Mouse (Mus musculus): ENCODE results near the gene Gm1043. TPM values are rescaled to one million over a fixed set of nuclear protein-coding genes. Genes with fewer than 3 reads are reported as not detected.

The Gm1043 gene
- polyA plus RNA-seq, 1 experiment from 2014 or later: not detected

- no peak overlapping the region for H3K4me3 ChIP-seq
- DNase-seq (ENCODE audit: extremely low spot score, low spot score): no peak
- no peaks in the 10 kb centered on the region for H3K36me3 ChIP-seq (replicated peaks)
- no peaks in the 10 kb centered on the region for H3K9me3 ChIP-seq
- peaks cover 10% of the 10 kb centered on the region for H3K4me1 ChIP-seq
- no peak overlapping the region for H3K27ac ChIP-seq
- no peaks in the 10 kb centered on the region; the same call in 1 of the 2 replicates for H3K27me3 ChIP-seq (ENCODE audit: poor library complexity, severe bottlenecking)
- WGBS: 62% methylated on average over 9 of the region's 9 CpGs
Observed at GRCm38 (mm10) chr5:37050521-37051373, 34.4 kb upstream of the Gm1043 start.

GRCm38 (mm10) chr5:37051374-37052100 is 33.6 kb upstream of the Gm1043 start:
- no peak overlapping the region for H3K27ac ChIP-seq
- H3K4me1 ChIP-seq: peaks cover 10% of the 10 kb centered on the region
- 89% methylated on average over 16 of the region's 16 CpGs for WGBS
- H3K9me3 ChIP-seq: no peaks in the 10 kb centered on the region
- H3K27me3 ChIP-seq (ENCODE audit: poor library complexity, severe bottlenecking): no peaks in the 10 kb centered on the region; the same call in 1 of the 2 replicates
- no peak for DNase-seq (ENCODE audit: extremely low spot score, low spot score)
- H3K36me3 ChIP-seq (replicated peaks): no peaks in the 10 kb centered on the region
- H3K4me3 ChIP-seq: no peak overlapping the region

GRCm38 (mm10) chr5:37052846-37053245 is 32.3 kb upstream of the Gm1043 start:
- 88% methylated on average over 5 of the region's 5 CpGs for WGBS

GRCm38 (mm10) chr5:37055789-37056188 is 29.4 kb upstream of the Gm1043 start:
- Histone ChIP-seq H3K36me3 (replicated peaks) (no peaks in the 10 kb centered on the region), H3K27ac (no peak overlapping the region), H3K4me1 (peaks cover 3% of the 10 kb centered on the region; the same call in 1 of the 2 replicates), H3K9me3 (no peaks in the 10 kb centered on the region), H3K27me3 (ENCODE audit: poor library complexity, severe bottlenecking) (no peaks in the 10 kb centered on the region), H3K4me3 (no peak overlapping the region)
- WGBS: 100% methylated on average over 1 of the region's 1 CpGs
- no peak for DNase-seq (ENCODE audit: extremely low spot score, low spot score)

More at GRCm38 (mm10) chr5:37052846-37053245, 32.3 kb upstream of the Gm1043 start:
- Histone ChIP-seq H3K4me1 (peaks cover 10% of the 10 kb centered on the region), H3K27ac (no peak overlapping the region), H3K27me3 (ENCODE audit: poor library complexity, severe bottlenecking) (no peaks in the 10 kb centered on the region), H3K36me3 (replicated peaks) (no peaks in the 10 kb centered on the region), H3K4me3 (no peak overlapping the region), H3K9me3 (no peaks in the 10 kb centered on the region)
- no peak for DNase-seq (ENCODE audit: extremely low spot score, low spot score)

GRCm38 (mm10) chr5:37056471-37056870 is 28.7 kb upstream of the Gm1043 start:
- H3K36me3 ChIP-seq (replicated peaks): no peaks in the 10 kb centered on the region
- no peak for DNase-seq (ENCODE audit: extremely low spot score, low spot score)

GRCm38 (mm10) chr5:37061612-37062011 is 23.6 kb upstream of the Gm1043 start:
- Histone ChIP-seq H3K27me3 (ENCODE audit: poor library complexity, severe bottlenecking) (no peaks in the 10 kb centered on the region), H3K36me3 (replicated peaks) (no peaks in the 10 kb centered on the region), H3K4me1 (peaks cover 14% of the 10 kb centered on the region), H3K27ac (no peak overlapping the region), H3K9me3 (no peaks in the 10 kb centered on the region), H3K4me3 (no peak overlapping the region)
- WGBS: 90% methylated on average over 8 of the region's 8 CpGs
- no peak for DNase-seq (ENCODE audit: extremely low spot score, low spot score)

More at GRCm38 (mm10) chr5:37056471-37056870, 28.7 kb upstream of the Gm1043 start:
- no peaks in the 10 kb centered on the region for H3K27me3 ChIP-seq (ENCODE audit: poor library complexity, severe bottlenecking)
- H3K4me1 ChIP-seq: no peaks in the 10 kb centered on the region
- no peak overlapping the region for H3K27ac ChIP-seq
- H3K4me3 ChIP-seq: no peak overlapping the region
- no peaks in the 10 kb centered on the region for H3K9me3 ChIP-seq
- 88% methylated on average over 3 of the region's 3 CpGs for WGBS

GRCm38 (mm10) chr5:37064454-37065449 is 20.4 kb upstream of the Gm1043 start:
- H3K9me3 ChIP-seq: no peaks in the 10 kb centered on the region

GRCm38 (mm10) chr5:37066703-37067568 is 18.2 kb upstream of the Gm1043 start:
- H3K27me3 ChIP-seq (ENCODE audit: poor library complexity, severe bottlenecking): no peaks in the 10 kb centered on the region
- H3K4me1 ChIP-seq: peaks cover 14% of the 10 kb centered on the region
- H3K27ac ChIP-seq: no peak overlapping the region
- DNase-seq (ENCODE audit: extremely low spot score, low spot score): no peak
- WGBS: 85% methylated on average over 8 of the region's 8 CpGs
- H3K4me3 ChIP-seq: no peak overlapping the region
- no peaks in the 10 kb centered on the region for H3K9me3 ChIP-seq
- no peaks in the 10 kb centered on the region for H3K36me3 ChIP-seq (replicated peaks)

More at GRCm38 (mm10) chr5:37064454-37065449, 20.4 kb upstream of the Gm1043 start:
- peak overlapping the region; percentile 22; the same call in 1 of the 2 replicates for H3K27ac ChIP-seq
- no peaks in the 10 kb centered on the region for H3K36me3 ChIP-seq (replicated peaks)
- 80% methylated on average over 13 of the region's 13 CpGs for WGBS
- DNase-seq (ENCODE audit: extremely low spot score, low spot score): no peak
- H3K4me3 ChIP-seq: no peak overlapping the region
- H3K4me1 ChIP-seq: peaks cover 14% of the 10 kb centered on the region
- H3K27me3 ChIP-seq (ENCODE audit: poor library complexity, severe bottlenecking): no peaks in the 10 kb centered on the region

- Histone ChIP-seq H3K4me3 (no peak overlapping the region), H3K9me3 (no peaks in the 10 kb centered on the region)
- 90% methylated on average over 4 of the region's 4 CpGs for WGBS
Observed at GRCm38 (mm10) chr5:37073660-37074059, 11.5 kb upstream of the Gm1043 start.

GRCm38 (mm10) chr5:37076692-37077329 is 8.4 kb upstream of the Gm1043 start:
- H3K27me3 ChIP-seq (ENCODE audit: poor library complexity, severe bottlenecking): peaks cover 20% of the 10 kb centered on the region
- 57% methylated on average over 12 of the region's 12 CpGs for WGBS
- H3K36me3 ChIP-seq (replicated peaks): no peaks in the 10 kb centered on the region
- no peak for DNase-seq (ENCODE audit: extremely low spot score, low spot score)
- H3K4me3 ChIP-seq: no peak overlapping the region
- no peak overlapping the region for H3K27ac ChIP-seq
- H3K4me1 ChIP-seq: peaks cover 11% of the 10 kb centered on the region
- H3K9me3 ChIP-seq: no peaks in the 10 kb centered on the region

More at GRCm38 (mm10) chr5:37073660-37074059, 11.5 kb upstream of the Gm1043 start:
- Histone ChIP-seq H3K36me3 (replicated peaks) (no peaks in the 10 kb centered on the region), H3K4me1 (peaks cover 9% of the 10 kb centered on the region), H3K27me3 (ENCODE audit: poor library complexity, severe bottlenecking) (peaks cover 20% of the 10 kb centered on the region), H3K27ac (no peak overlapping the region)
- no peak for DNase-seq (ENCODE audit: extremely low spot score, low spot score)

GRCm38 (mm10) chr5:37077330-37077698 is 7.9 kb upstream of the Gm1043 start:
- no peak overlapping the region for H3K4me3 ChIP-seq
- 48% methylated on average over 3 of the region's 3 CpGs for WGBS
- no peak overlapping the region for H3K27ac ChIP-seq
- DNase-seq (ENCODE audit: extremely low spot score, low spot score): no peak
- no peaks in the 10 kb centered on the region for H3K9me3 ChIP-seq
- H3K27me3 ChIP-seq (ENCODE audit: poor library complexity, severe bottlenecking): peaks cover 20% of the 10 kb centered on the region
- peaks cover 16% of the 10 kb centered on the region for H3K4me1 ChIP-seq
- no peaks in the 10 kb centered on the region for H3K36me3 ChIP-seq (replicated peaks)
